Mouse (Mus musculus) CH12.LX (cell line): ENCODE measurements at regions not wholly inside any gene's neighbourhood (a gene's known extent, or its start where the extent isn't known, plus 50 kb on each side); places are given as distances from the start of the nearest gene placed in this dataset.

ENCODE experiments used
- DNase-seq: peaks from one replicate; pipeline ENCODE4 v3.0.0-alpha.2; 2013; ENCODE audit errors: extremely low read depth
- H3K27ac ChIP-seq: 2 replicates; pipeline ENCODE4 v1.5.1; 2012; ENCODE audit warnings: low read depth, mild to moderate bottlenecking, control low read depth, moderate library complexity; ENCODE audit not compliant: insufficient read depth
- H3K27me3 ChIP-seq: replicated peaks from 2 replicates; pipeline ENCODE3; 2012; ENCODE audit warnings: inconsistent platforms
- H3K36me3 ChIP-seq, 2 experiments: replicated peaks in 1 of 2; 2 replicates each; pipeline versions ENCODE3 to v1.6.1; 2012; ENCODE audit warnings: inconsistent platforms in 1 of 2, low read length in 1 of 2, mild to moderate bottlenecking in 1 of 2, mixed read lengths in 1 of 2, moderate library complexity in 1 of 2; ENCODE audit not compliant: control insufficient read depth in 1 of 2, insufficient read depth in 1 of 2
- H3K4me1 ChIP-seq, 2 experiments: 2 replicates each; pipeline ENCODE4 v1.6.1; 2012; ENCODE audit warnings: inconsistent platforms in 1 of 2, moderate library complexity in 1 of 2; ENCODE audit not compliant: insufficient read depth in 2 of 2, control insufficient read depth in 1 of 2
- H3K4me2 ChIP-seq: 2 replicates; pipeline ENCODE4 v1.6.1; 2012; ENCODE audit warnings: low read depth, mild to moderate bottlenecking, control low read depth; ENCODE audit not compliant: poor library complexity, insufficient read depth, severe bottlenecking
- H3K4me3 ChIP-seq, 3 experiments: fragments of 150-350 bp in 1 of 3; sonication (generic) in 1 of 3; replicated peaks in 1 of 3; 2 replicates each; pipeline versions ENCODE3 to v1.5.1; 2011 to 2012; ENCODE audit warnings: low read depth in 2 of 3, low read length in 2 of 3, mild to moderate bottlenecking in 2 of 3, moderate library complexity in 2 of 3, control low read depth in 1 of 3, improper control_type of control experiment in 1 of 3, inconsistent platforms in 1 of 3, mixed read lengths in 1 of 3; ENCODE audit not compliant: poor library complexity in 1 of 3
- H3K79me2 ChIP-seq: replicated peaks from 2 replicates; pipeline ENCODE4 v1.6.1; 2012; ENCODE audit warnings: mild to moderate bottlenecking, moderate library complexity; ENCODE audit not compliant: control insufficient read depth, poor library complexity, insufficient read depth, severe bottlenecking; ENCODE audit errors: extremely low read depth
- H3K9ac ChIP-seq: 2 replicates; pipeline ENCODE4 v1.6.1; 2012; ENCODE audit warnings: low read depth, mild to moderate bottlenecking, control low read depth, moderate library complexity; ENCODE audit not compliant: insufficient read depth
- H3K9me3 ChIP-seq: replicated peaks from 2 replicates; pipeline ENCODE3; 2012; ENCODE audit warnings: low read length, inconsistent platforms, mixed read lengths
- E2F4 ChIP-seq: IDR thresholded peaks from 2 replicates; pipeline ENCODE4 v1.6.1; 2011; ENCODE audit warnings: low read depth, low read length, improper control_type of control experiment; ENCODE audit not compliant: insufficient replicate concordance
- ELF1 ChIP-seq: IDR thresholded peaks from 2 replicates; pipeline ENCODE4 v1.6.1; 2014; ENCODE audit warnings: low read depth, mild to moderate bottlenecking, inconsistent platforms, low read length, improper control_type of control experiment
- EP300 ChIP-seq: IDR thresholded peaks from 2 replicates; pipeline ENCODE4 v1.6.1; 2011; ENCODE audit warnings: low read length, improper control_type of control experiment
- ETS1 ChIP-seq: conservative IDR thresholded peaks from 2 replicates; pipeline ENCODE4 v1.6.1; 2012; ENCODE audit warnings: low read depth, mild to moderate bottlenecking, inconsistent platforms, low read length, improper control_type of control experiment, moderate library complexity
- HCFC1 ChIP-seq: IDR thresholded peaks from 2 replicates; pipeline ENCODE4 v1.6.1; 2012; ENCODE audit warnings: low read depth, mild to moderate bottlenecking, inconsistent platforms, low read length, improper control_type of control experiment
- JUN ChIP-seq: IDR thresholded peaks from 2 replicates; pipeline ENCODE4 v1.6.1; 2011; ENCODE audit warnings: low read depth, mild to moderate bottlenecking, low read length, improper control_type of control experiment, moderate library complexity; ENCODE audit not compliant: insufficient read depth
- JUND ChIP-seq: conservative IDR thresholded peaks from 2 replicates; pipeline ENCODE4 v1.6.1; 2011; ENCODE audit warnings: low read depth, low read length, improper control_type of control experiment
- KAT2A ChIP-seq: IDR thresholded peaks from 2 replicates; pipeline ENCODE4 v1.6.1; 2012; ENCODE audit warnings: low read length, improper control_type of control experiment, inconsistent platforms; ENCODE audit not compliant: insufficient replicate concordance
- MAFK ChIP-seq: IDR thresholded peaks from 2 replicates; pipeline ENCODE4 v1.6.1; 2011; ENCODE audit warnings: low read length, improper control_type of control experiment; ENCODE audit not compliant: insufficient replicate concordance
- MAX ChIP-seq: IDR thresholded peaks from 2 replicates; pipeline ENCODE4 v1.6.1; 2011; ENCODE audit warnings: low read length, improper control_type of control experiment
- MAZ ChIP-seq: IDR thresholded peaks from 2 replicates; pipeline ENCODE4 v1.6.1; 2012; ENCODE audit warnings: low read depth, mild to moderate bottlenecking, inconsistent platforms, low read length, improper control_type of control experiment, moderate library complexity
- MXI1 ChIP-seq: IDR thresholded peaks from 2 replicates; pipeline ENCODE4 v1.6.1; 2011; ENCODE audit warnings: mild to moderate bottlenecking, low read depth, low read length, improper control_type of control experiment
- MYC ChIP-seq: IDR thresholded peaks from 2 replicates; pipeline ENCODE4 v1.6.1; 2011; ENCODE audit warnings: low read depth, mild to moderate bottlenecking, improper control_type of control experiment, low read length
- RAD21 ChIP-seq: IDR thresholded peaks from 2 replicates; pipeline ENCODE4 v1.6.1; 2011; ENCODE audit warnings: low read depth, mild to moderate bottlenecking, low read length, improper control_type of control experiment, moderate library complexity
- SMC3 ChIP-seq: IDR thresholded peaks from 2 replicates; pipeline ENCODE4 v1.6.1; 2011; ENCODE audit warnings: low read depth, low read length, improper control_type of control experiment
- TCF12 ChIP-seq: IDR thresholded peaks from 2 replicates; pipeline ENCODE4 v1.6.1; 2014; ENCODE audit warnings: low read depth, mild to moderate bottlenecking, inconsistent platforms, low read length, improper control_type of control experiment
- USF1 ChIP-seq: IDR thresholded peaks from 2 replicates; pipeline ENCODE4 v1.6.1; 2014; ENCODE audit warnings: low read depth, mild to moderate bottlenecking, inconsistent platforms, low read length, improper control_type of control experiment
- ZMIZ1 ChIP-seq: IDR thresholded peaks from 2 replicates; pipeline ENCODE4 v1.6.1; 2012; ENCODE audit warnings: low read depth, mild to moderate bottlenecking, inconsistent platforms, low read length, improper control_type of control experiment
- ZNF384 ChIP-seq: IDR thresholded peaks from 2 replicates; pipeline ENCODE4 v1.6.1; 2012; ENCODE audit warnings: low read depth, low read length, improper control_type of control experiment, inconsistent platforms
- dilution Hi-C: fragments of 300-500 bp; cut with MboI; formaldehyde crosslinking; loops from 2 replicates; pipeline ENCODE4 v1.14.3; 2020; ENCODE audit warnings: low sequenced_read_pairs; ENCODE audit not compliant: extremely low pct_unique_long_range_greater_than_20kb, extremely low pct_ligation_motif_present
- in situ Hi-C: fragments of 300-500 bp; cut with MboI; formaldehyde crosslinking; loops from 3 replicates; pipeline ENCODE4 v1.14.3; 2019; ENCODE audit warnings: low sequenced_read_pairs, low pct_ligation_motif_present, low pct_unique_long_range_greater_than_20kb, mixed read lengths

DNA sequence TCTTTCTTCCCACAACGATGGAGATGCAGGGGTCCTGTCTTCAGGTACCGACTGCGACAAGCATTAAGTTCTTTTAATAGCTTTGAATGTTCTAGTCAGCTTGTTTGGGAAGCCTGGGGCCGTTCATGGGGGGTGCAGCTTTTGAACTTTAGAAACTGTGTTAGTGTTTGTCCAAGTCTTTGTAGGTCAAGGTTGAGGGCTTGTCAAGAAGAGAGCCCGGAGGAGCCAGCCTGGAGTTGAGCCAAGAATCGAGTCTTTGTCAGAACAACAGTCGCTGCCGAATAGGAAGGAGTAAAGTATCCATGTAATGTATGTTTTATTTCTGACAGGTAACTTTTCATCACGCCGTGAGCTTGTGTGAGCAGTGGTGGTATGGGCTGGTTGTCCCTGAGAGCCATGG is 75.0 kb upstream of the Ccn6 start:
- no peaks in the 10 kb centered on the region for H3K79me2 ChIP-seq
- no peak overlapping the region for H3K27ac ChIP-seq
- in situ Hi-C loops (loop anchor here (5.0 to 10.0 kb wide), 2 partner anchors 64 to 284 kb away; no protein-coding TSS in a partner anchor), dilution Hi-C loops (no loop called here)
- no peak overlapping the region for H3K9ac ChIP-seq
- H3K4me3 ChIP-seq: no peak overlapping the region
- TF ChIP-seq KAT2A (no peak), MXI1 (no peak), MAFK (no peak), TCF12 (no peak)
- H3K27me3 ChIP-seq: no peaks in the 10 kb centered on the region
- H3K4me2 ChIP-seq: no peak overlapping the region
- DNase-seq: no peak
- H3K4me1 ChIP-seq: peaks cover 0 to 16% of the 10 kb centered on the region in 2 experiments; a peak in 2 of 4 replicates
- no peaks in the 10 kb centered on the region for H3K36me3 ChIP-seq
- H3K9me3 ChIP-seq: no peaks in the 10 kb centered on the region

DNA sequence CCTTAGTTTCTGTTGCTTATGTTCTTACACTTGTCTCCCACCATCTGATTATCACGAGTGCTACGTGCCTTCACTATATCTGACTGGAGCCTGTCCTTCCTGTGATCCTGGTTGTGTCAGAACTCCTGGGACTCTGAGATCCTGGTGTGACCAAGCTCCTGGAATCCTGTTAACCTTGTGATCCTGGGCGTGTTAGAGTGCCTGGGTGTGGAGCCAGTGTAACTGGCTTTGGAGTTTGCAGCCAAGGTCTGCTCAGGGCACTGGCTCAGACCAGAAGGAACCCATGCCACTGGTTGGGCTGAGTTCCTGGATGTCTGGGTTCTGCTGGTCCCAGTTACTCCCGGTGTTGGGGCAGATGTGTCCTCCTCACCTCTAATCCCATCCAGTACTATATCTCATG is 74.0 kb upstream of the Ccn6 start:
- dilution Hi-C loops (no loop called here), in situ Hi-C loops (loop anchor here (5.0 to 10.0 kb wide), 2 partner anchors 63 to 285 kb away; no protein-coding TSS in a partner anchor)
- DNase-seq: no peak
- Histone ChIP-seq H3K4me1 (peaks cover 0 to 14% of the 10 kb centered on the region in 2 experiments; a peak in 2 of 4 replicates), H3K9me3 (no peaks in the 10 kb centered on the region), H3K27ac (no peak overlapping the region), H3K36me3 (no peaks in the 10 kb centered on the region), H3K9ac (no peak overlapping the region), H3K4me2 (no peak overlapping the region), H3K79me2 (no peaks in the 10 kb centered on the region), H3K4me3 (no peak overlapping the region), H3K27me3 (no peaks in the 10 kb centered on the region)
- TF ChIP-seq E2F4: no peak
- no peak for TF ChIP-seq HCFC1
- no peak for TF ChIP-seq SMC3
- TF ChIP-seq RAD21: no peak
- TF ChIP-seq EP300: no peak
- TF ChIP-seq JUN: no peak
- TF ChIP-seq USF1: no peak
- no peak for TF ChIP-seq ETS1
- no peak for TF ChIP-seq MAZ
- no peak for TF ChIP-seq ZNF384
- TF ChIP-seq ELF1: no peak
- TF ChIP-seq TCF12: no peak
- TF ChIP-seq ZMIZ1: no peak
- TF ChIP-seq JUND: no peak
- TF ChIP-seq MYC: no peak
- no peak for TF ChIP-seq KAT2A
- no peak for TF ChIP-seq MAX
